Comparison of ENCODE assay signal across 8 mouse cellular contexts in the genomic region with DNA sequence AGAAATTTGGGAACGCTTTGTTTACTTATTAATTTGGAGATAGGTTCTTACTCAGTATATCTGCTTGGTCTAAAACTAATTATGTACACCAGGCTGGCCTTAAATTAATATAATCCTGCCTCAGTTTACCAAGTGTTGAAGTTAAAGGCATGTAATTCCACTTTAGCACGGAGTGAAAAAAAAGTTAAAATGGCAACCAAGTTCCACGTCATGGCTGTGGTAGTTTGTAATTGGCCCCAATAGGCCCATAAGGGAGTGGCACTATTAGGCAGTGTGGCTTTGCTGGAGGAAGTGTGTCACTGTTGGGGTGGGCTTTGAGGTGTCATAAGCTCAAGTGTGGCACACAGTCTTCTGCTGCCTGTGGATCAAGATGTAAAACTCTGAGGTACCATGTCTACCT. TPM values are rescaled to one million over a fixed set of nuclear protein-coding genes. Genes with fewer than 3 reads are reported as not detected.
DNase-seq lines count a peak whose midpoint lies in the region; ATAC-seq lines count a peak whose summit lies in the region.

No protein-coding gene starts in this region.

- peak overlapping the region; percentile 68 for H3K4me2 ChIP-seq in kidney, embryonic 15.5 days
- H3K4me2 ChIP-seq in hindbrain, embryonic 11.5 days (replicated peaks; ENCODE audit: low read depth, low read length) = peak overlapping the region; percentile 42

- H3K27me3 ChIP-seq in kidney, embryonic 15.5 days = no peaks in the 10 kb centered on the region
- no peaks in the 10 kb centered on the region for H3K27me3 ChIP-seq in hindbrain, embryonic 11.5 days (ENCODE audit: control insufficient read depth, insufficient read depth, low read length)

- H3K9me3 ChIP-seq in kidney, embryonic 15.5 days (replicated peaks) = no peaks in the 10 kb centered on the region
- no peaks in the 10 kb centered on the region for H3K9me3 ChIP-seq in hindbrain, embryonic 11.5 days (ENCODE audit: control insufficient read depth, low read length)

- peak overlapping the region; percentile 91; the same call in 1 of the 2 replicates for H3K9ac ChIP-seq in kidney, embryonic 15.5 days
- peak overlapping the region; percentile 81; the same call in 1 of the 2 replicates for H3K9ac ChIP-seq in hindbrain, embryonic 11.5 days (ENCODE audit: low read depth, low read length)

- ATAC-seq in kidney, embryonic 15.5 days (replicated peaks; ENCODE audit: low FRiP score) = no peak
- no peak for ATAC-seq in hindbrain, embryonic 11.5 days (ENCODE audit: low FRiP score)
- ATAC-seq in megakaryocyte-erythroid progenitor cell, adult 5-6 weeks (replicated peaks; ENCODE audit: low FRiP score, low TSS enrichment, poor library complexity, severe bottlenecking) = peak; percentile 62

- H3K36me3 ChIP-seq in kidney, embryonic 15.5 days = no peaks in the 10 kb centered on the region
- no peaks in the 10 kb centered on the region for H3K36me3 ChIP-seq in hindbrain, embryonic 11.5 days (ENCODE audit: control insufficient read depth, insufficient read depth, low read length)

- DNase-seq in kidney, postnatal 36 days = no peak
- DNase-seq in ZHBTc4 (ENCODE audit: low read depth, low spot score) = peak; percentile 75
- peak; percentile 2 for DNase-seq in hindbrain, embryonic 11.5 days (ENCODE audit: low spot score)
- DNase-seq in cerebellum, adult 18-20 months = no peak
- DNase-seq in spleen, adult 18-20 months = no peak
- DNase-seq in lung, postnatal 4 days = no peak

- no peak overlapping the region for H3K27ac ChIP-seq in kidney, embryonic 15.5 days
- no peak overlapping the region for H3K27ac ChIP-seq in hindbrain, embryonic 11.5 days (ENCODE audit: low read depth, low read length)

- H3K4me1 ChIP-seq in kidney, embryonic 15.5 days = peaks cover 7% of the 10 kb centered on the region
- no peaks in the 10 kb centered on the region; the same call in 1 of the 2 replicates for H3K4me1 ChIP-seq in hindbrain, embryonic 11.5 days (replicated peaks; ENCODE audit: control insufficient read depth, insufficient read depth, low read length)

- WGBS in kidney, embryonic 15.5 days = 46% methylated on average over 3 of the region's 3 CpGs
- 56% methylated on average over 3 of the region's 3 CpGs for WGBS in hindbrain, embryonic 11.5 days

- peak overlapping the region; percentile 77 for H3K4me3 ChIP-seq in kidney, embryonic 15.5 days (replicated peaks)
- H3K4me3 ChIP-seq in hindbrain, embryonic 11.5 days (ENCODE audit: low read depth, low read length) = peak overlapping the region; percentile 83

RNA-seq across cellular contexts. Expression of a gene that starts 1.0 kb away (rescaled TPM):
- 179 and 192 TPM in 2 replicates for polyA plus RNA-seq in kidney, embryonic 15.5 days (2015; fragmentation: Nextera tagmentation; extraction: Ambion mirVana)
- 284 and 288 TPM in 2 replicates for polyA plus RNA-seq in hindbrain, embryonic 11.5 days (2014; fragmentation: Nextera tagmentation; extraction: Ambion mirVana)
- 199 and 212 TPM in 2 replicates for total RNA-seq in megakaryocyte-erythroid progenitor cell, adult 5-6 weeks (2014; fragmentation: Nextera tagmentation)
- total RNA-seq in megakaryocyte-erythroid progenitor cell, adult 5-6 weeks (2017) = 214 and 241 TPM in 2 replicates

Comparison
In these comparisons a context has a peak if more than half of its experiments do, and no peak if none do; other contexts are left out.
1. DNase-seq: peak in ZHBTc4 (single experiment) and hindbrain, embryonic 11.5 days (single experiment); none in kidney, postnatal 36 days (0 of 2), cerebellum, adult 18-20 months (0 of 2), spleen, adult 18-20 months (0 of 2) and lung, postnatal 4 days (0 of 2).